In the genomic region with DNA sequence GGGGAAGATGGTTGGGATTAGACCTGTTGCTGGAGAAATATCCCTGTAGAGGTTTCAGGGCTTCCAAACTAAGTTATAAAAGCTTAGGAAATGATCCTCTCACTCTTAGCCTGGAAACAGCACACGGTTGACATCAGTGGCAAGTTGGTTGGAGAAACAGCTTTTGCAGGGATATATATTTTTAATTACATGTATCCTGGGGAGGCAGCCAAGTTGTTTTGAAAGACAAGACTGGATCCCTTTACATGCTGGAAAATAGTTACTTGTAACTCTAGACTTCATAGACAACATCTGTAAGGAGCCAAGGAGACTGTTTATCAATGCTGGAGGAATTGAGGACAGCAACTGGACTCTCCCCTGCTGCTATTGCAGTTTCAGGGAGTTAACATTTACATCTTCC, we compare ENCODE assay signal across 10 mouse cellular contexts. TPM values are rescaled to one million over a fixed set of nuclear protein-coding genes. Genes with fewer than 3 reads are reported as not detected.
DNase-seq lines count a peak whose midpoint lies in the region; ATAC-seq and TF ChIP-seq lines count a peak whose summit lies in the region.
"Had no signal": no experiment of that assay in that cellular context is flagged by ENCODE, and none has a peak within 500 bp of the region (broad histone marks: within the 10 kb centered on the region; RNA-seq: fewer than 3 reads in every experiment).

No protein-coding gene starts in this region.

- peak overlapping the region; percentile 88 for H3K4me2 ChIP-seq in kidney, embryonic 15.5 days
- H3K4me2 ChIP-seq in embryonic facial prominence, embryonic 11.5 days (ENCODE audit: low read depth, low read length) = peak overlapping the region; percentile 33
- H3K4me2 ChIP-seq in hindbrain, embryonic 11.5 days (replicated peaks; ENCODE audit: low read depth, low read length) = no peak overlapping the region
- peak overlapping the region; percentile 34 for H3K4me2 ChIP-seq in liver, embryonic 14.5 days (ENCODE audit: low read depth)

- H3K36me3 ChIP-seq in kidney, embryonic 15.5 days = peaks cover 32% of the 10 kb centered on the region
- H3K36me3 ChIP-seq in embryonic facial prominence, embryonic 11.5 days (replicated peaks; ENCODE audit: control insufficient read depth, insufficient read depth, low read depth, low read length) = peaks cover 2% of the 10 kb centered on the region
- no peaks in the 10 kb centered on the region for H3K36me3 ChIP-seq in hindbrain, embryonic 11.5 days (ENCODE audit: control insufficient read depth, insufficient read depth, low read length)
- H3K36me3 ChIP-seq in liver, embryonic 14.5 days (replicated peaks; ENCODE audit: control insufficient read depth, insufficient read depth, low read depth) = no peaks in the 10 kb centered on the region

- H3K4me1 ChIP-seq in kidney, embryonic 15.5 days = peaks cover 72% of the 10 kb centered on the region
- H3K4me1 ChIP-seq in embryonic facial prominence, embryonic 11.5 days (ENCODE audit: control insufficient read depth, insufficient read depth, low read length) = peaks cover 6% of the 10 kb centered on the region; the same call in 1 of the 2 replicates
- H3K4me1 ChIP-seq in hindbrain, embryonic 11.5 days (replicated peaks; ENCODE audit: control insufficient read depth, insufficient read depth, low read length) = peaks cover 3% of the 10 kb centered on the region; the same call in 1 of the 2 replicates
- peaks cover 0 to 3% of the 10 kb centered on the region in 2 experiments; a peak in 1 of 4 replicates for H3K4me1 ChIP-seq in liver, embryonic 14.5 days (replicated peaks; ENCODE audit: control insufficient read depth in 2 of 2, insufficient read depth in 2 of 2, low read length in 1 of 2)

- no peak for ATAC-seq in kidney, embryonic 15.5 days (replicated peaks; ENCODE audit: low FRiP score)
- no peak for ATAC-seq in embryonic facial prominence, embryonic 11.5 days (replicated peaks; ENCODE audit: insufficient number of reproducible peaks, low FRiP score, low TSS enrichment, low read depth)
- ATAC-seq in hindbrain, embryonic 11.5 days (ENCODE audit: low FRiP score) = no peak
- no peak for ATAC-seq in liver, embryonic 14.5 days (ENCODE audit: insufficient read depth)

- DNase-seq in kidney, postnatal 14 days = no peak
- no peak for DNase-seq in embryonic facial prominence, embryonic 11.5 days (ENCODE audit: low spot score)
- no peak for DNase-seq in hindbrain, embryonic 11.5 days (ENCODE audit: low spot score)
- DNase-seq in liver, embryonic 14.5 days (ENCODE audit: low read depth in 3 of 3, low spot score in 3 of 3) = no peak
- DNase-seq in retina, embryonic 14.5 days (ENCODE audit: low spot score) = no peak
- no peak for DNase-seq in adrenal gland, adult 18-20 months (ENCODE audit: low spot score in 2 of 2)
- DNase-seq in c-Kit-positive CD71-positive TER-119-positive erythroid progenitor cells, embryonic 14.5 days (ENCODE audit: low spot score) = no peak
- DNase-seq: midbrain, embryonic 14.5 days; right cerebral cortex, adult 18-20 months had no signal

- no peak for TF ChIP-seq CTCF in liver, embryonic 14.5 days (IDR thresholded peaks at IDR 0.05; ENCODE audit: low read depth)

- H3K27ac ChIP-seq in kidney, embryonic 15.5 days = peak overlapping the region; percentile 63; the same call in 1 of the 2 replicates
- no peak overlapping the region for H3K27ac ChIP-seq in embryonic facial prominence, embryonic 11.5 days (replicated peaks; ENCODE audit: low read depth, low read length)
- H3K27ac ChIP-seq in hindbrain, embryonic 11.5 days (ENCODE audit: low read depth, low read length) = no peak overlapping the region
- H3K27ac ChIP-seq in liver, embryonic 14.5 days = no peak overlapping the region

- no peaks in the 10 kb centered on the region for H3K27me3 ChIP-seq in kidney, embryonic 15.5 days
- no peaks in the 10 kb centered on the region for H3K27me3 ChIP-seq in embryonic facial prominence, embryonic 11.5 days (ENCODE audit: control insufficient read depth, insufficient read depth, low read length)
- peaks cover 5% of the 10 kb centered on the region for H3K27me3 ChIP-seq in hindbrain, embryonic 11.5 days (ENCODE audit: control insufficient read depth, insufficient read depth, low read length)
- H3K27me3 ChIP-seq in liver, embryonic 14.5 days (ENCODE audit: control insufficient read depth, insufficient read depth, low read length) = peaks cover 33% of the 10 kb centered on the region

- no peak for TF ChIP-seq EP300 in liver, embryonic 14.5 days (IDR thresholded peaks at IDR 0.05; ENCODE audit: low read depth)

- peak overlapping the region; percentile 72 for H3K4me3 ChIP-seq in kidney, embryonic 15.5 days (replicated peaks)
- peak overlapping the region; percentile 31 for H3K4me3 ChIP-seq in embryonic facial prominence, embryonic 11.5 days (ENCODE audit: low read depth, low read length)
- H3K4me3 ChIP-seq in hindbrain, embryonic 11.5 days (ENCODE audit: low read depth, low read length) = peak overlapping the region; percentile 8; the same call in 1 of the 2 replicates
- H3K4me3 ChIP-seq in liver, embryonic 14.5 days (ENCODE audit: insufficient read depth in 1 of 2, low read depth in 2 of 2, low read length in 2 of 2) = peak overlapping the region in 1 of 2 experiments; percentile 9; a peak in 1 of 4 replicates

- no peaks in the 10 kb centered on the region for H3K9me3 ChIP-seq in kidney, embryonic 15.5 days (replicated peaks)
- no peaks in the 10 kb centered on the region for H3K9me3 ChIP-seq in embryonic facial prominence, embryonic 11.5 days (replicated peaks; ENCODE audit: control insufficient read depth, low read length)
- H3K9me3 ChIP-seq in hindbrain, embryonic 11.5 days (ENCODE audit: control insufficient read depth, low read length) = no peaks in the 10 kb centered on the region
- H3K9me3 ChIP-seq in liver, embryonic 14.5 days (ENCODE audit: control insufficient read depth, low read length) = no peaks in the 10 kb centered on the region

- 2% methylated on average over 1 of the region's 1 CpGs for WGBS in kidney, embryonic 15.5 days
- 48% methylated on average over 1 of the region's 1 CpGs for WGBS in embryonic facial prominence, embryonic 11.5 days
- 58% methylated on average over 1 of the region's 1 CpGs for WGBS in hindbrain, embryonic 11.5 days
- WGBS in liver, embryonic 14.5 days (ENCODE audit: insufficient replicate concordance) = 47% methylated on average over 1 of the region's 1 CpGs

- peak overlapping the region; percentile 56 for H3K9ac ChIP-seq in kidney, embryonic 15.5 days
- peak overlapping the region; percentile 28; the same call in 1 of the 2 replicates for H3K9ac ChIP-seq in embryonic facial prominence, embryonic 11.5 days (replicated peaks; ENCODE audit: low read length)
- H3K9ac ChIP-seq in hindbrain, embryonic 11.5 days (ENCODE audit: low read depth, low read length) = no peak overlapping the region
- no peak overlapping the region for H3K9ac ChIP-seq in liver, embryonic 14.5 days (replicated peaks)

RNA-seq across cellular contexts. Expression of a gene that starts 1.9 kb away (rescaled TPM):
- 27.1 and 27.5 TPM in 2 replicates for polyA plus RNA-seq in kidney, embryonic 15.5 days (2015; fragmentation: Nextera tagmentation; extraction: Ambion mirVana)
- polyA plus RNA-seq in embryonic facial prominence, embryonic 11.5 days (2014; fragmentation: Nextera tagmentation; extraction: Ambion mirVana) = 12.4 and 15.6 TPM in 2 replicates
- polyA plus RNA-seq in hindbrain, embryonic 11.5 days (2014; fragmentation: Nextera tagmentation; extraction: Ambion mirVana) = 3.8 and 4.0 TPM in 2 replicates
- 1.7 and 2.0 TPM in 2 replicates for polyA plus RNA-seq in liver, embryonic 14.5 days (2012; rRNA removed)
- polyA plus RNA-seq in liver, embryonic 14.5 days (2014; fragmentation: Nextera tagmentation; extraction: Ambion mirVana) = 2.0 and 2.3 TPM in 2 replicates
- 10 to 100 TPM; 26.2 to 36.4 TPM for total RNA-seq in adrenal gland, adult 18-20 months (2021)

RNA-seq across cellular contexts. Expression of a gene that starts 2.0 kb away (rescaled TPM):
- polyA plus RNA-seq in kidney, embryonic 15.5 days (2015; fragmentation: Nextera tagmentation; extraction: Ambion mirVana) = 33.7 and 34.0 TPM in 2 replicates
- 17.9 and 18.5 TPM in 2 replicates for polyA plus RNA-seq in embryonic facial prominence, embryonic 11.5 days (2014; fragmentation: Nextera tagmentation; extraction: Ambion mirVana)
- 14.6 and 15.2 TPM in 2 replicates for polyA plus RNA-seq in hindbrain, embryonic 11.5 days (2014; fragmentation: Nextera tagmentation; extraction: Ambion mirVana)
- polyA plus RNA-seq in liver, embryonic 14.5 days (2012; rRNA removed) = 4.0 and 5.4 TPM in 2 replicates
- polyA plus RNA-seq in liver, embryonic 14.5 days (2014; fragmentation: Nextera tagmentation; extraction: Ambion mirVana) = 12.7 and 13.6 TPM in 2 replicates
- 100 to 1,000 TPM in 1 of 2 experiments, 10 to 100 TPM in 1; 98.0 to 110 TPM for total RNA-seq in adrenal gland, adult 18-20 months (2021)

Comparison
In these comparisons a context has a peak if more than half of its experiments do, and no peak if none do; other contexts are left out.
1. H3K9ac ChIP-seq: peak in kidney, embryonic 15.5 days (single experiment) and embryonic facial prominence, embryonic 11.5 days (single experiment); none in hindbrain, embryonic 11.5 days (single experiment) and liver, embryonic 14.5 days (single experiment).